Mouse (Mus musculus) myocyte (in vitro differentiated cells): ENCODE results near the gene Lrrc63. TPM values are rescaled to one million over a fixed set of nuclear protein-coding genes. Genes with fewer than 3 reads are reported as not detected.
A peak's percentile ranks its signal among the peaks of the same experiment; 100 is the strongest.

Source experiments
- H3K27me3 ChIP-seq: one replicate; pipeline ENCODE4 v1.6.1; 2011; ENCODE audit not compliant: control insufficient read depth, insufficient read depth, insufficient read length
- H3K36me3 ChIP-seq: one replicate; pipeline ENCODE4 v1.6.1; 2011; ENCODE audit not compliant: control insufficient read depth, insufficient read depth
- H3K4me2 ChIP-seq: one replicate; pipeline ENCODE4 v1.6.1; 2011; ENCODE audit warnings: low read depth, control low read depth
- H3K4me3 ChIP-seq: one replicate; pipeline ENCODE4 v1.5.1; 2011; ENCODE audit warnings: mild to moderate bottlenecking, control low read depth, moderate library complexity
- H3K79me2 ChIP-seq: one replicate; pipeline ENCODE4 v1.6.1; 2011; ENCODE audit not compliant: control insufficient read depth, insufficient read depth
- H3ac ChIP-seq: one replicate; pipeline ENCODE4 v1.6.1; 2011; ENCODE audit not compliant: control insufficient read depth, insufficient read length
- CEBPB ChIP-seq: IDR thresholded peaks from 2 replicates; pipeline ENCODE4 v1.6.1; 2011; ENCODE audit warnings: mild to moderate bottlenecking, moderate library complexity; ENCODE audit not compliant: poor library complexity, insufficient read depth, severe bottlenecking
- E2F4 ChIP-seq: IDR thresholded peaks from one replicate; pipeline ENCODE4 v1.6.1; 2011; ENCODE audit warnings: mild to moderate bottlenecking, control low read depth, moderate library complexity; ENCODE audit not compliant: insufficient read depth
- MAX ChIP-seq: IDR thresholded peaks from one replicate; pipeline ENCODE4 v1.6.1; 2011; ENCODE audit warnings: low read depth, mild to moderate bottlenecking, control low read depth
- MYOD1 ChIP-seq, 3 experiments: IDR thresholded peaks; one replicate each; pipeline ENCODE4 v1.6.1; 2011; ENCODE audit warnings: control low read depth in 2 of 3, low read depth in 2 of 3, mild to moderate bottlenecking in 2 of 3, moderate library complexity in 1 of 3; ENCODE audit not compliant: insufficient read length in 2 of 3, control insufficient read depth in 1 of 3
- MYOG ChIP-seq, 3 experiments: IDR thresholded peaks; one replicate each; pipeline ENCODE4 v1.6.1; 2011; ENCODE audit warnings: control low read depth in 2 of 3, low read depth in 2 of 3, mild to moderate bottlenecking in 2 of 3; ENCODE audit not compliant: insufficient read length in 2 of 3, control insufficient read depth in 1 of 3, insufficient read depth in 1 of 3
- POLR2A ChIP-seq: IDR thresholded peaks from one replicate; pipeline ENCODE4 v1.6.1; 2011; ENCODE audit warnings: low read depth, mild to moderate bottlenecking, control low read depth, moderate library complexity; ENCODE audit not compliant: insufficient read length
- POLR2AphosphoS2 ChIP-seq: IDR thresholded peaks from one replicate; pipeline ENCODE4 v1.6.1; 2011; ENCODE audit warnings: low read depth, control low read depth; ENCODE audit not compliant: insufficient read length
- REST ChIP-seq: IDR thresholded peaks from one replicate; pipeline ENCODE4 v1.6.1; 2011; ENCODE audit warnings: mild to moderate bottlenecking, control low read depth, moderate library complexity; ENCODE audit not compliant: insufficient read depth, insufficient read length
- SRF ChIP-seq: IDR thresholded peaks from one replicate; pipeline ENCODE4 v1.6.1; 2011; ENCODE audit warnings: low read depth; ENCODE audit not compliant: control insufficient read depth, insufficient read length
- TCF12 ChIP-seq: IDR thresholded peaks from one replicate; pipeline ENCODE4 v1.6.1; 2011; ENCODE audit warnings: mild to moderate bottlenecking, control low read depth; ENCODE audit not compliant: poor library complexity, insufficient read depth, severe bottlenecking
- TCF3 ChIP-seq: IDR thresholded peaks from one replicate; pipeline ENCODE4 v1.6.1; 2011; ENCODE audit warnings: low read depth, control low read depth; ENCODE audit not compliant: insufficient read length
- USF1 ChIP-seq: IDR thresholded peaks from one replicate; pipeline ENCODE4 v1.6.1; 2011; ENCODE audit warnings: low read depth, mild to moderate bottlenecking, control low read depth, moderate library complexity
- polyA plus RNA-seq: library from polyadenylated mRNA; unstranded; fragments of >200 nt; fragmentation: generic; extraction: Trizol; gene quantifications from one replicate; pipeline ENCODE4 v1.2.1, GENCODE M21; 2012; ENCODE audit warnings: missing spikeins

Gene Lrrc63
- not detected for polyA plus RNA-seq

DNA sequence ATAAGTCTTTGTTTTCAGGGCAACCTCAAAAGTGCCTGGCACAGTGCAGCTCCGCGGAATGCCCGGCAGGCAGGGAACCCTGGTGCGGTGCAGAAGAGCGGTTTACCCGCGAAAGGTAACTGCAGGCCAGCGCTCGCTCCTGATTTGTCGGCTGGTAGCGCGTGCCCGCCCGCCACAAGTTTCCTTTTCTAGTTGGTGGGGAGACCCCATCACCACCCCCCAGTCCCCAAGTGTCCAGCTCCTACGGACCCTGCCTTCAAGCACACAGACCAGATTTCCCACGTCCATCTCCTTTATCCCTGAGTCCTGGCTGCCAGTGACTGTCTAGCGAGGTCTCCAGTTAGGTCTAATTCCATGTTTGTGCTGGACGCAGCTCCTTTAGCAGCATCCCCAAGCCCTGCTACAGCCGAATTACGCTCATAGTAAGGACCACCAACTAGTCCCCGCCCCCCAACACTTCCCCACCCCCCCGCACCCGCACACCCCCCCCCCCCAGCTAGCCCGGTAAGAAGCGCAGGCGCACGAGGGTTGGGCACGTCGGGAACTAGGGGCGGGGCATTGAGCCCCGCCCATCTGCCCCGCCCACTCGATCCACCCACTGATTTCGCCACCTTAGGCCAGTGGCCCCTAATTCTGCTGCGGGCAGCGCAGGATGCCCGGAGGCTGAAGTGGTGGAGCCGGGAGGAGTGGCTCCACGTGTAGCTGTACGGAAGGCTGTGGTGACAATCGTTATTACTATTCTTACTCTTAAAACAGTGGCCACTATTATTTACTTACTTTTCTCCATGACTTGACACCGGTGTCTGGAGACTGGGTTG lies at the start of gene Lrrc63, which contains the start of gene Lcp1:
Gene Lrrc63, minus strand, starts transcription at position 381 of the 818 bp plus-strand sequence.
Gene Lcp1, plus strand, starts transcription at position 601 of the 818 bp plus-strand sequence.
- TF ChIP-seq USF1 (no peak), REST (no peak), TCF3 (no peak), MYOG (IDR thresholded peaks at IDR 0.05; ENCODE audit: control insufficient read depth in 1 of 3, insufficient read depth in 1 of 3, insufficient read length in 2 of 3, low read depth in 2 of 3) (no peak), POLR2A (no peak), E2F4 (no peak), SRF (no peak), MAX (no peak), MYOD1 (IDR thresholded peaks at IDR 0.05; ENCODE audit: control insufficient read depth in 1 of 3, insufficient read length in 2 of 3, low read depth in 2 of 3) (no peak), CEBPB (no peak), POLR2AphosphoS2 (no peak), TCF12 (no peak)
- Histone ChIP-seq H3K36me3 (no peaks in the 10 kb centered on the region), H3ac (no peak within 1 kb of the TSS), H3K27me3 (peaks cover 13% of the 10 kb centered on the region), H3K4me2 (peak within 1 kb of the TSS; percentile 34), H3K79me2 (no peaks in the 10 kb centered on the region), H3K4me3 (no peak within 1 kb of the TSS)

DNA sequence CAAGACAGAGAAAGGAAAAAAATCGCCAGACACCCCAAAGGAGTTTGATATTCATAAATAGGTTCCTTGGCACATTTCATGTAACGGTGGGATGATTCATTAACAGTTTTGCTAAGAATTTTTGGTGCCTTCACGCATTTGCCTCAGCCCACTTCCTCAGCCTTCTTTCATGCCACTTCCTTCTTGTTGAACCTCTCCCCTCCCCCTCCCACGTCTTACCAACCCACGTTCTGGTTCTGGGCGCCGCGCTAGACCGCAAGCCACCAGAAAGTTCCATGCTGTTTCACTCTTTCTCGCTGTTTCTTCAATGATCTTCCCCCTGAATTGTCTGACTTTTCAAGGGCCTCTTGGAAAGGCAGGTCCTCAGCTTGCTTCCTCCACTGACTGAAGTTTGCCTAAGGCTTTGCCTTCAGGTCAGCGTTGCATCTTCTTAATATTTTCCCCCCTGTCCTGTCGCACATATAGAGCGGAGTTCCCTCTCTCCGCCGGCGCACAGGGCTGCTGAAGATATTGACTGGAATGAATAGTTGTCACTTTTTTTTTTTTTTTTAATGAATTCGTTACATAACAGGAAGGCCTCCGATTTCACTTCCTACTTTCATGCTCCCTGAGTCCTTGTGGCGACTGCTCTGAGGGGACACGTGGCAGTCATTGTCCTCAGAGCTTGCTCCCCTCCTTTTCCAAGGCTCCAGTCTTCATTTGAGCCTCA lies 48.7 kb upstream of the Lrrc63 start:
- Histone ChIP-seq H3K79me2 (no peaks in the 10 kb centered on the region), H3K4me2 (no peak overlapping the region), H3K27me3 (peaks cover 8% of the 10 kb centered on the region), H3K4me3 (no peak overlapping the region), H3ac (no peak overlapping the region), H3K36me3 (no peaks in the 10 kb centered on the region)
- no peak for TF ChIP-seq SRF
- no peak for TF ChIP-seq POLR2A
- no peak for TF ChIP-seq POLR2AphosphoS2
- TF ChIP-seq CEBPB: no peak
- no peak for TF ChIP-seq TCF3
- TF ChIP-seq TCF12: no peak

DNA sequence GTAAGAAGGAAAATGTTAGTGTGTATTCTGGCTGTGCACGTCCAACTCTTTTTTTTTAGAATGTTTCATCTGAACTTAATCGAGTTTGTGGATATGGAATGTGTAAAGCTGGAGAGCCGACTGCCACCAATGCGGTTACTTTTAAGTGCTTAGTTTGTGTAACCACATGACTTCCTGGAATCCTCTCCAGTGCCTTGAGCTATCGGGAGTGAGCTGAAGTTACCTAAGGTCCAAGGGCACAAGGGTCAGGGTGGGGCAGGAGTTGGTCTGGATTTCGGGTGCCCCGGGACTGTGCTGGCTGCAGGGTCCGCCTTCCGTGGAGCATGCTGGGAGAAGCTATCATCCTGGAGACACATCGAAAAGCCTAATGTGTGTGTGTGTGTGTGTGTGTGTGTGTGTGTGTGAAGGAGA lies 48.1 kb upstream of the Lrrc63 start:
- Histone ChIP-seq H3K27me3 (peaks cover 13% of the 10 kb centered on the region), H3K36me3 (no peaks in the 10 kb centered on the region), H3ac (no peak overlapping the region), H3K4me2 (no peak overlapping the region), H3K79me2 (no peaks in the 10 kb centered on the region), H3K4me3 (no peak overlapping the region)
- TF ChIP-seq TCF3: no peak
- TF ChIP-seq MAX: no peak
- no peak for TF ChIP-seq MYOG (IDR thresholded peaks at IDR 0.05; ENCODE audit: control insufficient read depth in 1 of 3, insufficient read depth in 1 of 3, insufficient read length in 2 of 3, low read depth in 2 of 3)
- TF ChIP-seq REST: no peak
- no peak for TF ChIP-seq POLR2A
- TF ChIP-seq SRF: no peak
- TF ChIP-seq POLR2AphosphoS2: no peak
- TF ChIP-seq E2F4: no peak
- TF ChIP-seq USF1: no peak
- no peak for TF ChIP-seq TCF12

DNA sequence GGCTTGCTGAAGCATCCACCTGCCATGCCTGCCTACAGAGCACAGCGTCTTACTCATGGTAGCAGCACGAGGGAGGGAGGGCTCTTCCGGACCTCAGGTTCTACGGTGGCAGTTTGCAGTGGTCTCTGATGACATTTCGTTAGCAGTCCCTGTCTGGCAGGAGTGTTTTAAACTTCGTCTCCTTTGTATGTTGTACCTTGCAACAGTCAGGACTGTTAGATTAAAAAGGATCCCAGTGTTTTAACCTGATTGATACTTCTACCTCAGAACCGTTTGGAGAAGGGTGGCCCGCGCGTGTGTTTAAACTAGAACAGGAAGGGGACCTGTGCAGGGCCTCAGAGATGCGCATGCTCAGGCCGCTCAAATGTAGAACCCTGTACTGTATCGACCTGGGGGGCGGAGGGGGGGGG lies 47.7 kb upstream of the Lrrc63 start:
- no peak overlapping the region for H3ac ChIP-seq
- no peak overlapping the region for H3K4me3 ChIP-seq
- no peak overlapping the region for H3K4me2 ChIP-seq
- no peaks in the 10 kb centered on the region for H3K79me2 ChIP-seq
- H3K27me3 ChIP-seq: peaks cover 13% of the 10 kb centered on the region
- TF ChIP-seq TCF12: no peak
- TF ChIP-seq POLR2A: no peak
- no peak for TF ChIP-seq POLR2AphosphoS2
- TF ChIP-seq USF1: no peak
- TF ChIP-seq SRF: no peak
- no peak for TF ChIP-seq CEBPB
- TF ChIP-seq MAX: no peak
- TF ChIP-seq MYOD1 (IDR thresholded peaks at IDR 0.05; ENCODE audit: control insufficient read depth in 1 of 3, insufficient read length in 2 of 3, low read depth in 2 of 3): no peak
- TF ChIP-seq MYOG (IDR thresholded peaks at IDR 0.05; ENCODE audit: control insufficient read depth in 1 of 3, insufficient read depth in 1 of 3, insufficient read length in 2 of 3, low read depth in 2 of 3): no peak
- no peak for TF ChIP-seq E2F4
- no peak for TF ChIP-seq TCF3
- TF ChIP-seq REST: no peak
- no peaks in the 10 kb centered on the region for H3K36me3 ChIP-seq
